Mouse (Mus musculus): ENCODE results near the gene Ice1. TPM values are rescaled to one million over a fixed set of nuclear protein-coding genes. Genes with fewer than 3 reads are reported as not detected.

Gene Ice1
- polyA plus RNA-seq, 1 experiment from 2014 or later: 35.1 TPM

DNA sequence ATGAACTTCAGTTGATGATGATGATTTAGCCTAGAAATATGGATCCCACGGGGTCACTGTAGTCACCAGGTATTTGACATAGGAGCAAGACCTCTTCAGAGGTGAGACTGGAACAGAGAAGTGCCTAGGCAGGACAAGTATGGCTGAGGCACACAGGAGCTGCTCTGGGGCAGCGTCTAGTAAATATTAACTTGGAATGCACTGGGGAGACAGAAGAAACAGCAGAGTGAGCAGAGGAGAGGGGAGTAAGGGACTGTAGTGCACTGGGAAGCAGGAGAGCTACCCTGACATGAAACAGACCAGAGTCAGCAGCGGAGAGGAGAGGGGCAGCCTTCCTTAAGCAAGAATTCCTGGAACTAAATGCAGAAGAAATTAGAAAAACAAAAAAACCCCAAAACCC, 27.8 kb downstream of the Ice1 start:
- Histone ChIP-seq H3K4me1 (ENCODE audit: control insufficient read depth, insufficient read depth, low read length) (no peaks in the 10 kb centered on the region), H3K27me3 (ENCODE audit: control insufficient read depth, insufficient read depth, low read length) (no peaks in the 10 kb centered on the region), H3K36me3 (ENCODE audit: control insufficient read depth, insufficient read depth, low read length) (peaks cover 70% of the 10 kb centered on the region), H3K4me2 (replicated peaks; ENCODE audit: low read depth, low read length) (no peak overlapping the region), H3K9me3 (ENCODE audit: control insufficient read depth, low read depth, low read length) (no peaks in the 10 kb centered on the region), H3K9ac (replicated peaks; ENCODE audit: low read depth, low read length) (no peak overlapping the region), H3K27ac (ENCODE audit: low read length) (no peak overlapping the region), H3K4me3 (ENCODE audit: low read depth, low read length) (no peak overlapping the region)
- no peak for ATAC-seq (ENCODE audit: insufficient number of reproducible peaks, insufficient read depth, low FRiP score, low read depth)
- 94% methylated on average over 3 of the region's 3 CpGs for WGBS

GRCm38 (mm10) chr13:70605366-70605765, 32.1 kb downstream of the Ice1 start:
- 97% methylated on average over 5 of the region's 5 CpGs for WGBS
- Histone ChIP-seq H3K27ac (ENCODE audit: low read length) (no peak overlapping the region), H3K36me3 (ENCODE audit: control insufficient read depth, insufficient read depth, low read length) (peaks cover 92% of the 10 kb centered on the region), H3K9me3 (ENCODE audit: control insufficient read depth, low read depth, low read length) (no peaks in the 10 kb centered on the region), H3K9ac (replicated peaks; ENCODE audit: low read depth, low read length) (no peak overlapping the region), H3K4me2 (replicated peaks; ENCODE audit: low read depth, low read length) (no peak overlapping the region), H3K27me3 (ENCODE audit: control insufficient read depth, insufficient read depth, low read length) (no peaks in the 10 kb centered on the region), H3K4me3 (ENCODE audit: low read depth, low read length) (no peak overlapping the region), H3K4me1 (ENCODE audit: control insufficient read depth, insufficient read depth, low read length) (no peaks in the 10 kb centered on the region)
- ATAC-seq (ENCODE audit: insufficient number of reproducible peaks, insufficient read depth, low FRiP score, low read depth): no peak

DNA sequence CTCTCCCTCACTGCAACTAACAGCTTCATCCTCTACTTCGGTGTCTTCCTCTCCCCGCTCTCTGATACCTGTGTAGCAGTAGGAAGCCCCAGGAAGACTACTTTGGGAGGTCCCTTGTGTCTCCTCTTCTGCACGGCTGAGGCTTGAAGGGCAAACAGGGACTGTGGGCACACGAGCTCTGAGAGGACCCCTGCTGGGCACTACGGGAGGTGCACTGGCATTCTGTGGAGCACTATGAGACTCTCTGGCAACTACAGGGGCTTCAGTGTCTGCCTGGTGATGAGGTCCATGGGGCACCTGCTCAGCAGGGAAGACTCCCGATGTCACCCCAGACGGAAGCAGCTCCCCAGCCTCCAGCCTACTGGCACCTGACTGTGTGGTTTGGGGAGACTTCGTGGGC, 32.7 kb downstream of the Ice1 start:
- ATAC-seq (ENCODE audit: insufficient number of reproducible peaks, insufficient read depth, low FRiP score, low read depth): no peak
- no peaks in the 10 kb centered on the region for H3K4me1 ChIP-seq (ENCODE audit: control insufficient read depth, insufficient read depth, low read length)
- H3K4me3 ChIP-seq (ENCODE audit: low read depth, low read length): no peak overlapping the region
- 90% methylated on average over 8 of the region's 8 CpGs for WGBS
- peaks cover 91% of the 10 kb centered on the region for H3K36me3 ChIP-seq (ENCODE audit: control insufficient read depth, insufficient read depth, low read length)
- no peak overlapping the region for H3K9ac ChIP-seq (replicated peaks; ENCODE audit: low read depth, low read length)
- no peaks in the 10 kb centered on the region for H3K9me3 ChIP-seq (ENCODE audit: control insufficient read depth, low read depth, low read length)
- H3K4me2 ChIP-seq (replicated peaks; ENCODE audit: low read depth, low read length): no peak overlapping the region
- H3K27me3 ChIP-seq (ENCODE audit: control insufficient read depth, insufficient read depth, low read length): no peaks in the 10 kb centered on the region
- H3K27ac ChIP-seq (ENCODE audit: low read length): no peak overlapping the region

DNA sequence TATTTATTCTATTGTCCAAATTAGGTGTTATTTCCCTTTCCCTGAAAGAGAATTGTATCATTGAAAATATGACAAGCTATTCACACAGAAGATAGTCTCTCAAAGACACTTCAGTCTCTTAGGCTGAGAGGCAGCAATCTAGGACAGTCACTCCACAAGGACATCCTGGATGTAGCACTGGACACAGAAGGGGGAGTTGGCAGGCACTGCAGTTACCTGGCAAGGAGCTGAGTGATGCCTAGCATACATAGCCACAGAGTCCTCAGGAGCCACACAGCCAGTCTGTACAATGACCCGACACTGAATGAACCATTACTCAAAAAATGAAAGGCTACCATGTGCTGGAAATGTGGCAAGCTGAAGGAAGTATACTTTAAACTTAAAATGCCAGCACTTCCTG, 35.9 kb downstream of the Ice1 start:
- no peaks in the 10 kb centered on the region for H3K4me1 ChIP-seq (ENCODE audit: control insufficient read depth, insufficient read depth, low read length)
- no peak for ATAC-seq (ENCODE audit: insufficient number of reproducible peaks, insufficient read depth, low FRiP score, low read depth)
- WGBS: 79% methylated on average over 1 of the region's 1 CpGs
- no peak overlapping the region for H3K4me3 ChIP-seq (ENCODE audit: low read depth, low read length)
- H3K9ac ChIP-seq (replicated peaks; ENCODE audit: low read depth, low read length): no peak overlapping the region
- H3K27ac ChIP-seq (ENCODE audit: low read length): no peak overlapping the region
- no peak overlapping the region for H3K4me2 ChIP-seq (replicated peaks; ENCODE audit: low read depth, low read length)
- H3K27me3 ChIP-seq (ENCODE audit: control insufficient read depth, insufficient read depth, low read length): no peaks in the 10 kb centered on the region
- no peaks in the 10 kb centered on the region for H3K9me3 ChIP-seq (ENCODE audit: control insufficient read depth, low read depth, low read length)
- H3K36me3 ChIP-seq (ENCODE audit: control insufficient read depth, insufficient read depth, low read length): peaks cover 69% of the 10 kb centered on the region

GRCm38 (mm10) chr13:70599964-70600619, 37.3 kb downstream of the Ice1 start:
- no peak overlapping the region for H3K27ac ChIP-seq (ENCODE audit: low read length)
- H3K4me3 ChIP-seq (ENCODE audit: low read depth, low read length): no peak overlapping the region
- no peak overlapping the region for H3K4me2 ChIP-seq (replicated peaks; ENCODE audit: low read depth, low read length)
- no peak overlapping the region for H3K9ac ChIP-seq (replicated peaks; ENCODE audit: low read depth, low read length)
- H3K9me3 ChIP-seq (ENCODE audit: control insufficient read depth, low read depth, low read length): no peaks in the 10 kb centered on the region
- WGBS: 81% methylated on average over 12 of the region's 12 CpGs
- peaks cover 59% of the 10 kb centered on the region for H3K36me3 ChIP-seq (ENCODE audit: control insufficient read depth, insufficient read depth, low read length)
- H3K27me3 ChIP-seq (ENCODE audit: control insufficient read depth, insufficient read depth, low read length): no peaks in the 10 kb centered on the region
- H3K4me1 ChIP-seq (ENCODE audit: control insufficient read depth, insufficient read depth, low read length): no peaks in the 10 kb centered on the region
- no peak for ATAC-seq (ENCODE audit: insufficient number of reproducible peaks, insufficient read depth, low FRiP score, low read depth)

DNA sequence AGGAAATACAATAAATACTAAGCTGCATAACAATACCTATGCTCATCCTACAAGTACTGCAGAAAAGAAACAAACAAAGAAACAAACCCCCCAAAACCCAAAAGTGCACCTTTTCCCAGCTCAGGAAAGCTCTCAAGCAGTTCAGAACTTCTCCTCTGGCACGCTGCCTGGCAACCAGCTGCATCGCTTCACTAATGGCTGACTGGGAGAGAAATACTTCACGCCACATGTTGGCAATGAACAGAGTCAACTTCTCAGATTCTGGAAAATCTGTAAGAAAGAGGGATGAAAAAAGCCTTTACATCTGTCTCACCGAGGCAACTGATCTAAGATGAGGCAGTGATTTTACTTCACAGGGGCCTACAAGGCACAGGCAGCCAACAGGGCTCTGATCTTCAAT, 38.5 kb downstream of the Ice1 start:
- Histone ChIP-seq H3K27ac (ENCODE audit: low read length) (no peak overlapping the region), H3K36me3 (ENCODE audit: control insufficient read depth, insufficient read depth, low read length) (peaks cover 58% of the 10 kb centered on the region), H3K27me3 (ENCODE audit: control insufficient read depth, insufficient read depth, low read length) (no peaks in the 10 kb centered on the region), H3K9me3 (ENCODE audit: control insufficient read depth, low read depth, low read length) (no peaks in the 10 kb centered on the region), H3K4me2 (replicated peaks; ENCODE audit: low read depth, low read length) (no peak overlapping the region), H3K9ac (replicated peaks; ENCODE audit: low read depth, low read length) (no peak overlapping the region), H3K4me3 (ENCODE audit: low read depth, low read length) (no peak overlapping the region), H3K4me1 (ENCODE audit: control insufficient read depth, insufficient read depth, low read length) (no peaks in the 10 kb centered on the region)
- ATAC-seq (ENCODE audit: insufficient number of reproducible peaks, insufficient read depth, low FRiP score, low read depth): no peak
- WGBS: 58% methylated on average over 4 of the region's 4 CpGs

DNA sequence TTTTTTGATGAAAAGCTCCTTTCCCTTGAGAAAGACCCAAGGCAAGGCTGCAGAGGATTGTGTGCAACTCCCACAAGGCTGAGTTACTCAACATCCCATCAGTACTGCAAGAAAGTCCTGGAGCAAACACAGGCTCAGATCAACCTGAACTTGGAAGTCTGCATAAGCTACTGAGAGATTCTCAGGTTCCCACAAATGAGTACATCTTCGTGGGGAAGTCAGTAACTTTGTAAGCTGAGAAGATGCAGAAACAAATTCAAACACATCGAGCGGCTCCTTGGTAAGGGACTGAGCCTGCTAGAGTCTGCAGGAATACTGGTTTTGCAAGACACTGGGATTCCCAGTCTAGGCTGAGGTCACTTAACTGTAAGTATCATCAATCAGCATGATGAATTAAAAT, 40.5 kb downstream of the Ice1 start:
- Histone ChIP-seq H3K4me3 (ENCODE audit: low read depth, low read length) (no peak overlapping the region), H3K27me3 (ENCODE audit: control insufficient read depth, insufficient read depth, low read length) (no peaks in the 10 kb centered on the region), H3K9ac (replicated peaks; ENCODE audit: low read depth, low read length) (no peak overlapping the region), H3K27ac (ENCODE audit: low read length) (no peak overlapping the region), H3K4me1 (ENCODE audit: control insufficient read depth, insufficient read depth, low read length) (no peaks in the 10 kb centered on the region), H3K4me2 (replicated peaks; ENCODE audit: low read depth, low read length) (no peak overlapping the region), H3K9me3 (ENCODE audit: control insufficient read depth, low read depth, low read length) (no peaks in the 10 kb centered on the region), H3K36me3 (ENCODE audit: control insufficient read depth, insufficient read depth, low read length) (peaks cover 58% of the 10 kb centered on the region)
- ATAC-seq (ENCODE audit: insufficient number of reproducible peaks, insufficient read depth, low FRiP score, low read depth): no peak
- WGBS: 87% methylated on average over 3 of the region's 3 CpGs

- WGBS: 93% methylated on average over 7 of the region's 7 CpGs
- no peak overlapping the region for H3K27ac ChIP-seq (ENCODE audit: low read length)
Observed at GRCm38 (mm10) chr13:70590248-70590762, 47.1 kb downstream of the Ice1 start.

GRCm38 (mm10) chr13:70586969-70587368, 50.5 kb downstream of the Ice1 start:
- Histone ChIP-seq H3K9ac (replicated peaks; ENCODE audit: low read depth, low read length) (no peak overlapping the region), H3K4me3 (ENCODE audit: low read depth, low read length) (no peak overlapping the region), H3K4me2 (replicated peaks; ENCODE audit: low read depth, low read length) (no peak overlapping the region), H3K36me3 (ENCODE audit: control insufficient read depth, insufficient read depth, low read length) (peaks cover 26% of the 10 kb centered on the region), H3K9me3 (ENCODE audit: control insufficient read depth, low read depth, low read length) (no peaks in the 10 kb centered on the region), H3K4me1 (ENCODE audit: control insufficient read depth, insufficient read depth, low read length) (no peaks in the 10 kb centered on the region), H3K27me3 (ENCODE audit: control insufficient read depth, insufficient read depth, low read length) (no peaks in the 10 kb centered on the region), H3K27ac (ENCODE audit: low read length) (no peak overlapping the region)
- 75% methylated on average over 2 of the region's 2 CpGs for WGBS
- ATAC-seq (ENCODE audit: insufficient number of reproducible peaks, insufficient read depth, low FRiP score, low read depth): no peak

More at GRCm38 (mm10) chr13:70590248-70590762, 47.1 kb downstream of the Ice1 start:
- Histone ChIP-seq H3K9ac (replicated peaks; ENCODE audit: low read depth, low read length) (no peak overlapping the region), H3K9me3 (ENCODE audit: control insufficient read depth, low read depth, low read length) (no peaks in the 10 kb centered on the region), H3K4me3 (ENCODE audit: low read depth, low read length) (no peak overlapping the region), H3K36me3 (ENCODE audit: control insufficient read depth, insufficient read depth, low read length) (peaks cover 54% of the 10 kb centered on the region), H3K4me1 (ENCODE audit: control insufficient read depth, insufficient read depth, low read length) (no peaks in the 10 kb centered on the region), H3K4me2 (replicated peaks; ENCODE audit: low read depth, low read length) (no peak overlapping the region), H3K27me3 (ENCODE audit: control insufficient read depth, insufficient read depth, low read length) (no peaks in the 10 kb centered on the region)
- no peak for ATAC-seq (ENCODE audit: insufficient number of reproducible peaks, insufficient read depth, low FRiP score, low read depth)
